Mouse (Mus musculus): ENCODE results near the gene Ap3m1.

Gene Ap3m1

DNA sequence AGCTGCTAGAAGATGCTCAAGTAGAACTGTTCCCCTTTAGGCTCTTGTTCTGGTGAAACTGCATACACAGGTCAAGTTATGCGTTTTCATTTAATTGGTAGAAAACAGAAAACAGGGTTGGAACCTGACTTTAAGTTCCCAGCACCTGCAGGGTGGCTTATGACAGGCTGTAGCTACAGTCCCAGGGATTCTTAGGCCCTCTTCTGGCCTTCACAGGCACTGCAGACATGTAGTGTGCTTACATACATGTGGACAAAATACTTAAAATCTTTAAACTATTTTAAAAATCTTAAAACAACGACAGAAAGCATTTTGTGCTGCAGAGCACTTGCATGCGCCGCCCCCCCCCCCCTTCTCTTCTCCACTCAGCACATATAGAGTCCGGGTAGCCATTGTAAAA, 17.3 kb upstream of the Ap3m1 start:
- DNase-seq, result no peak

- DNase-seq, result no peak
Measured at GRCm38 (mm10) chr14:21065490-21066162, 13.3 kb upstream of the Ap3m1 start.

GRCm38 (mm10) chr14:21064321-21064720, 12.0 kb upstream of the Ap3m1 start:
- no peak for DNase-seq

DNA sequence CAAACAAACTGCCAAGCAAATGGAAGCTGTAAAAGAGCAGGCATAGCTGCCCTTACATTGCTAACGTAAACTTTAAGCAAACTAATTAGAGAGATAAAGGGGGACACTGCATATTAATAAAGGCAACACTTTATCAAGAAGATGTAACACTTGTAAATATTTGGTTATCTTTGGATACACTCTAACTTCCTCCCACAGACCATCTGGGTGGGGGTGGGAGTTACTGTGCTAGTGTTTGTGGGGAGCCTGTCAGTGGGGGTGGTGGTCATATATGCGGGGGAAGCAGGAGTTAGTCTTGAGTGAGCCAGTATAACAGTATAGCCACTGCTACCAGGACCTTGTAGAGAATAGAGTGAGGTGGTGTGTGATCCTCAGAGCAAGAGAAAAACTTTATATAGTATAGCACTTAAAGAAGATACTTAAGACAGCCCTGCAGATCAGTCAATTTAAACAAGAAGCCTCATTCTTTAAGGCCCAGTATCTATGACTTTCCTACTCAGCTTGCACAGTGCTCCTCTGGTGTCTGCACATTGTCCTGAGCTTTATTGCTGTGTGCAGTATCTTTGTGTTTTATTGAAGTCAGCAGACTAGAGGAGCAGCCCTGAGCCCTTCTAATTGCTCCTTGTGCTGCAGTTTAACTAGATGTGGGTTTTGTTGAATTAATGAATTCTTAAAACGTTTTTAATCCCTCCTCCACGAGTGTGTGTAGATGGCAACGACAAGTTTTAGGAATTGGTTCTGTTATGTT, 10.6 kb upstream of the Ap3m1 start:
- DNase-seq, result no peak

DNA sequence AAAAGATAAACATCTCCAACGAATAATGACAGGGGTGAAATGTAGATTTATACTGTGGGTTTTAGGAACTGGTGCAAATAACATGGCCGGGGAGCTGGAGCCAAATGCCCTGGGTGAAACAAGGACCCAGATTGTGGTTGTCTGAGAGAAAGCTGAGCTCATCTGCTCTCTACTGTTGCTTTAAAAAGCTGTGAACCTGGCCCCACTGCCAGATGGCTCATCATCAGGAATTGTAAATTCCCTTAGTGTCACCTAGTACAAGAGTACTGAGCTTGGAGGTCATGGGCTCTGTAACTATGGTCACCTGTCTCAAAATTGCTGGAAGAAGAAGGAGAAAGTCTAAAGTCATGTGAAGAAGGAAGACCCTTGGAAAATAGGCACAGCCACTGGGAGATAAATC, 6.7 kb upstream of the Ap3m1 start:
- no peak for DNase-seq

- DNase-seq, result no peak
Measured at GRCm38 (mm10) chr14:21053586-21053985, 1.3 kb upstream of the Ap3m1 start.

- no peak for DNase-seq
Measured at GRCm38 (mm10) chr14:21053151-21053550, 843 bp upstream of the Ap3m1 start.

- DNase-seq, result no peak
Measured at GRCm38 (mm10) chr14:21052781-21053130, 448 bp upstream of the Ap3m1 start.

DNA sequence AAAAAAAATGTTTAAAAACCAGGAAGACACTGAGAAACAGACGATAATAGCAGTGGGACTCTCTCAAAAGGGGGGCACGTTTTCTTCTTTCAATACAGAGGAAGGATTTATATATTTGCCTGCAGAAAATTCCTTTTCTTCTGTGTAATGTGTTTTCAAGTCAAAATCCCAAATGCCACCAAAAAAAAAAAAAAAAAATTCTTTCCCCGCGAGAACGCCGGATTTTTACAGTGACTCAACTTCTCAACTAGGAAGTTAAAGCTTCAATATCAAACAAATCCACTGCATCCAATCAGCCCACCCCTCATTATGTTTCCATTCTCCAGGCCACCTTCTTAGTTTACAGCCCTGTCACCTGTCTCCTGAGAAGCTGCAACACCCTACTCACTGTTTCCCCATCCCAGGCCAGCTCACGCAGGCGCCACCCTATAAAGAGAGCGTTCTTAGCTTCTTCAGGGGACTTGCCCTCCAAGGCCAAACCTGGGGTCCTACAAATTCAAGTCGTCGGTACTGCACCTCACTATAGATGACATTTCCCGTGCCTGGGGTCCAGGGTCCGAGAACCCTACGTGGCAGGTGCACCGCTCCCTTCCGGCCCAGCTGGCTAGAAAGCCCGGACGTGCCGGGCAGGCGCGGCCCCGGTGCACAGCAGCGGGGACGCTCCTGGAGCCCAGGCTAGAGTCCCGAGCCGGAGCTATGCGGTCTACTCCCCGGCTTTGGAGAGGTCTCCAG, 762 bp downstream of the Ap3m1 start:
- no peak for DNase-seq

GRCm38 (mm10) chr14:21050734-21051133, 1.6 kb downstream of the Ap3m1 start:
- peak; percentile 79 to 85 for DNase-seq

GRCm38 (mm10) chr14:21048879-21049278, 3.4 kb downstream of the Ap3m1 start:
- DNase-seq, result peak; percentile 69 to 75

DNA sequence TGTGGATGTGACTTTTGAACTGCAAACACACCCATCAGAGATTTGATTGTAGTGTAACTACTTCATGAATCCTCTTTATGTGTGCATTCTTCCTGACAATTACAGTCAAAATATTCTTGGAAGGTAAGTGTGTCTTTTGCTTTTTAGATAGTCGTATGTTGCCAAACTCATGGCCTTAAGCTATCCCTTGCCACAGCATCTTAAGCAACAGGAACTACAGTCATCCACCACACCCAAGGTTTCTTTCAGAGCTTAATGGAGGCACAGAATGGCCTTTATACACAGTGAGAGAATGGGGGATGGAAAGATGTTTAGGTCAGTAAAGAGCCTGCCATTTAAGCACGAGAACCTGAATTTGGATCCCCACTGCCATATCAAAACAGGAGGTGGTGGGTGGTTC, 4.5 kb downstream of the Ap3m1 start:
- no peak for DNase-seq

DNA sequence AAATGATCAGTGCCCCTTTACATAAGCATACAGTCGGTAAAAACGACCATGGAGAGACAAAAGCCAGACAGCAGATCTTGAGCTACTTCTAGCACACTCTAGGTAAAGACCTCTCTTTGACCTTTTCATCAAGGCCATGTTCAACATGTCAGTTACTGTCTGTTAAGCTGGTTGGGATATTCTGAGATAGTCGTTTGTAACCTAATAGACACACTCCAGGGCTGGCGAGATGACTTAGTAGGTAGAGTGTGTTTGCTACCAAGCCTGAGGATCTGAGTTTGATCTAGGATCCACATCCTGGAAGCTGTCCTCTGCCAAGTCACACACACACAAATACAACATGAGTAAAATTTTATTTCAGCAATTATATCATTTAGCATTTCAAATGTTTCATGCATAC, 12.7 kb downstream of the Ap3m1 start:
- no peak for DNase-seq

GRCm38 (mm10) chr14:21039077-21039476, 13.2 kb downstream of the Ap3m1 start:
- no peak for DNase-seq

DNA sequence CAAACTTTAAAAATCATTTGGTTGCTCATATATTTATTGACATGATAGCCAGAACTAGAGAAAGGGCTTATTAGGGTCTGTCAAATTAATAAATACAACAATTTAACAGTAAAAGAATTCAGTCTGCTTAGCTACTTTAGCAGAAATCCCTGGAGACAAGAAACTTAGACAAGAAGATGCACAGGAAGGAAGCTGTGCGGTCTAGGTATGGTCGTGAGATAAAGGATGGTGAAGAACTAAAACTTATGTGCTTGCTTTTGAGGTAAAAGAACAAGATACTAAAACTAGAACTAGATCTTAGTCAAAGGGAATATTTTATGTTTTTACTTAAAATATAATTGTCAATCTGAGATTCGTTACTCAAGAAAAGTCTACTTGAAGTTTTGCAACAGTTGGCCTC, 17.5 kb downstream of the Ap3m1 start:
- DNase-seq, result no peak

DNA sequence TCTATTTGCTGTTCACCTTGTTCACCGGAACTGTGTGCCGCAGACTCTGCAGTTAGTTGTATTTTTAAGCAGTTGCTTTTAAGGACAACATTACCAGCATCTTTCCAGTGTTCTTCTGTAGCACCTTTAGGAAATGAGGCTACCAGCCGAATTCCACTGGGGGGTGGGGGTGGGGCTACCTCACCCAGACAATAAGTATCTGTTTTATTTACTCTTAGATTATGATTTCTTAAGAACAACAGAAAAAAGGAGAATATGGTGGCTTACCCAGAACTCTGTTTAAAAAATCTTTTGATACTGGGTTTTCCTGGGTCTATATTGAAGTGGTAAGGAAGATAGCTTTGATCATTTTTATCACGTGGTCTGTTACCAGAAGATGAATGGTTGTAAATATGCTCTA, 18.0 kb downstream of the Ap3m1 start:
- no peak for DNase-seq

GRCm38 (mm10) chr14:21031783-21032511, 20.4 kb downstream of the Ap3m1 start:
- DNase-seq, result peak; percentile 48 to 62

DNA sequence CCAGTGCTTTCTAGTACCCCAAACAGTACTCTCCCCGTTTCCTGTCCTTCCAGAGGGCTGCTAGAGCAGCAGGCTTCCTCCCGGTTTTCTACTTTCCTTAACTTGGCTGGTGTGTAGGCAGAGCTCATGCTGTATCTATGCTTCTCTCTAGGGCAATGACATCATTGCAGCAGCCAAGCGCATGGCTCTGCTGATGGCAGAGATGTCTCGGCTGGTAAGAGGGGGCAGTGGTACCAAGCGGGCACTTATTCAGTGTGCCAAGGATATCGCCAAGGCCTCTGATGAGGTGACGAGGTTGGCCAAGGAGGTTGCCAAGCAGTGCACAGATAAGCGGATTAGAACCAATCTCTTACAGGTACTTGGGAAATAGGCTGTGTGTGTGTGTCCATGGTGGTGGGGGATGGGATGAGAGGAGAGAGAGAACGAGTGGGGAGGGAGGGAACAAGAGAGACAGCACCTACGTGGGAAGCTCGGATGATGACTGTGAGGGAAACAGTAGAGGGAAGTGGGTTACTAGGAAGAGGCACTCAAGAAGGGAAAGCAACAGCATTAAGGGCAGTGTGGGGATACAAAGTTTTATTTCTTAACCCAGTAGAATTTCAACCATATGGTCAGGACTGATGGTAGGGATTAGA, 23.2 kb downstream of the Ap3m1 start:
- no peak for DNase-seq

DNA sequence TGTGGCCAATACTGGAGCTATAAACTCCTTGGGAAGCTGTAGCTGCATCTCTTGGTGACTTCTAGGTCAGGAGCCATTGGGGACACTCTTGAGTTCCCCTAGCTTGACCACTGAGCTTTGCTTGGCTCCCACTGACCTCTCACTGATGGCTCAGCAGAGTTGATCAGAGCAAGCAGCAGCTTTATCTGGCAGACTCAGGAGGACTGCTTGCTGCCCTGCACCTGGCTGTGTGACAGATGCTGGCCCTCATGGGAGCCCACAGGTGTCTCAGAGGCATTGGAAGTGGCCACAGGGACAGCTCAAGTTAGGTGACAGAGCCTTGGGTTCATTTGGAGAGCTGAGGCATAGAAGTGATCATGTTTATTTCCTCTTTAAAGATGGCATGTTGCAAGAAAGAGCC, 24.8 kb downstream of the Ap3m1 start:
- no peak for DNase-seq

- DNase-seq, result no peak
Measured at GRCm38 (mm10) chr14:21020435-21020834, 31.9 kb downstream of the Ap3m1 start.

DNA sequence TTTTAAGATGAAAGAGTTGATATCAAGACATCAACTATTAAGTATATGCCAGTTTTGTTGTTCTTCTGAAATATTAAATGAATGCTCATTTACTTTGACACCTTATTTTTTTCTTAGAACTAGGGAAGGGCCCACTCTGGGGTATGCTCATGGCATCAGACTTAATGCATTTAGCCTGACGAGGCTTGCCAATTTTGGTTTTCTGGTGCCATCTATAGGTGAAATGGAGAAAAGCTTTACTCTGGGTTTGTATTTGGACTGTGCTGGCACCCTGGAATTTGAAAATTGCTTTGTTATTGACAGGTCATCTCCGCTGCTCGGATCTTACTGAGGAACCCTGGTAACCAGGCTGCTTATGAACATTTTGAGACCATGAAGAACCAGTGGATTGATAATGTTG, 33.3 kb downstream of the Ap3m1 start:
- peak; percentile 29 to 33 for DNase-seq

DNA sequence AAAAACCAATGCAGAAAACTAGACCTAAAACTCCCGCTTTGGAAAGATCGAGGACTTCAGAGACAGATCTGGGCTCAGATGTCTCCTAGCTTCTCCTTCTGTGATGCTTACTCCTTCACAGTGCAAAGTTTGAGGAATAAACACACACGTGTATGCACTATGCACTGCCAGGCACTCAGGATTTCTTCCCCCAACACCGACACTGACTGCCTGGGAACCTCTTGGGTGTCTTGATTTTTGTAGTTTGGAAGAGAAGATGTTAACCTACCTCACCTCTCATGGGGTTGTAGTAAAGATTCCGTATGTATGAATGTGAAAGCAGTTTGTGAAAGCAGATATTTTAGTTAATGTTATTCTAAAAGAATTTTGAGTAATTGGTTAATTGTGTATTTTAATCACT, 34.4 kb downstream of the Ap3m1 start:
- no peak for DNase-seq

DNA sequence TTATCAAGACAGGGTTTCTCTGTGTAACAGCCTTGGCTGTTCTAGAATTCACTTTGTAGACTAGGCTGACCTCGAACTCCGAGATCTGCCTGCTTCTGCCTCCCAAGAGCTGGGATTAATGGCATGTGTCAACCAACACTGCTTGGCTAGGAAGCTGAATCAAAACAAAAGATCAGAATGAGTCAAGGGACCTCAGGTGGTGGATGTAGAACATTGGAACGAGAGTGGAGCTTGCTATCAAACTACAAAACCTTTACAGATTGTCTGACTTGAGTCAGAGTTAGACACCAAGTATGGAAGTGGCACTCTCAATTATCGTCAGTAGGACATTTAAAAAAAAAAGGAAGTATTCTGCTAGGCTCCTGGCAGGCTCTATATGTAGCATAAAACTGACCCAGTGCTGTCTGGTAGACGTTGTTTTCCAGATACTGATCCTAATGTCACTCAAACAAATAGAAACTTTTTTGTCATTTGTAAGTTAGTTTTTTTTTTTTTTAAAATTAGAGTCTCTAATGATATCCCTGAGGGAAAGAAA, 38.4 kb downstream of the Ap3m1 start:
- no peak for DNase-seq

Measured in B cell, adult 2 months (primary cell).